Mouse (Mus musculus) spleen, postnatal 4 days (tissue): ENCODE measurements around the gene Samd3.

Experiments
- DNase-seq, 2 experiments: peaks; one replicate each; pipeline ENCODE4 v3.0.0; 2022; ENCODE audit warnings: low spot score in 2 of 2

The Samd3 gene

DNA sequence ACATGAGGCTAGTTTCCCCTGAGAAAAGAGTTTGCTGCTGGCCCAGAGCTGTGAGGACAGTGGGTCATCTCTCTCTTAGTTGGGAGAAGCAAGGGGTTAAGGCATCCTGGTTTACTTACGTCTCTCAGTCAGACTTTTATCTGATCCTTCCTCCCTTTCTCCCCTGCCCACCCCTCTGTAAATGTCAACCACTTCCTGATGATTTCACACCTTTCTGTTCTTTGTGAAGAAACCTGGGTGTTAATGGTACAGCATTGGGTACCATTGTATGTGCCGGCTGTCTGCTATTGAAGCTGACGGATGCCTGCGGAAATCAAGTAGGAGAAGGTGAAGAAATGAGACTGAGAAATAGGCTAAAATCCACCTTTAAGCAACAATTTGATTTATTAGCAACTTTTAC is at the start of gene Samd3:
TSS of gene Samd3 (plus strand) at position 220 of the 400 bp plus-strand sequence.
- peak in 1 of 2 experiments; percentile 25 for DNase-seq

GRCm38 (mm10) chr10:26185289-26185688 is 44.2 kb upstream of the Samd3 start:
- no peak for DNase-seq

GRCm38 (mm10) chr10:26190811-26191210 is 38.7 kb upstream of the Samd3 start:
- DNase-seq, result no peak

GRCm38 (mm10) chr10:26194892-26195291 is 34.6 kb upstream of the Samd3 start:
- no peak for DNase-seq

DNA sequence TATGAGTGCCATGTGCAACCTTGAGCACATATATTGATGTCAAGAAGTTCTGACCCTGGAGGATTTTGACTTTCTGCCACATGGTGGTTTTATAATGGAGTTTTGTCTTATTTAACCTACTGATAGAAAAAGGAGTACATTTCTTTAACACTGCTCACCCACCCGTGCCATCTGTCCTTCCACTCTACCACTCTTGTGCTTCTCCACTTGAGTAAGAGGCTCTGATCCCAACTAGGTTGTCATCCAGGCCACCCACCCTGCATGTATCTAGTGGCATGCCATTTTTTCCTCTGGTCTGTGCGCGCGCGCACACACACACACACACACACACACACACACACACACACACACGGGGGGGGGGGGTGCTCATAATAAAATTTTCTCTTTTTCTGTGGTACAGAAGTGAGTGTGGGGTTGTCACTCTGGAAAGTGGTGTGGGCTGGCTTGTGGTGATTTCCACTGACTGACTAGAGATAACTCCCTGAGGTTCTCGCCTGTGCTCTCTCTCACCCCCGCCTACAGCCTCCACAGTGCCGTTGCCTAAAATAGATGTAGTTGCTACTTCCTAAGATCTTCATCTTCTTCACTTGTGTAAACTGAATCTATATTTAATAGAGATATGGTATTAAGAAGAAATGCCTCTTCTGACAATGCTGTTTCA is 26.7 kb upstream of the Samd3 start:
- DNase-seq, result peak in 1 of 2 experiments; percentile 27

DNA sequence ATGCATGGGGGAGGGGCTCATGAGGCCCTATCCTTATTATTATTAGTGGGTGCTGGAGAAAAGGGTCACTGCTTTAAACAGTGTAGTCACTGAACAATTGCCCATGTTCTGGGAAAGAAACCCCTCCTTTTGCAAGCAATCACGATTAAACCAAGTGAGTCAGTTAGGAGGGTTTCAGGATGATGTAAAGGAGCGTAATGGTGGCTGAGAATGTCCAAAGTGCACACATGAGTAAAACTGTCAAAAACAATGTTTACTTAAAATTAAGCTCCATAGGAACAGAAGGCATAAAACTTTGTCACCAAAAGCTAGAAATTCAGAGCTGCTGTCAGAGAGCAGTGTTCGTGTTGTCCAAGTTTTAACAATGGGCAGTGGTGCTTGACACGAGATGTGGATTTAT is 8.8 kb upstream of the Samd3 start:
- DNase-seq, result no peak

GRCm38 (mm10) chr10:26226241-26226640 is 3.3 kb upstream of the Samd3 start:
- DNase-seq, result peak in 1 of 2 experiments; percentile 35

DNA sequence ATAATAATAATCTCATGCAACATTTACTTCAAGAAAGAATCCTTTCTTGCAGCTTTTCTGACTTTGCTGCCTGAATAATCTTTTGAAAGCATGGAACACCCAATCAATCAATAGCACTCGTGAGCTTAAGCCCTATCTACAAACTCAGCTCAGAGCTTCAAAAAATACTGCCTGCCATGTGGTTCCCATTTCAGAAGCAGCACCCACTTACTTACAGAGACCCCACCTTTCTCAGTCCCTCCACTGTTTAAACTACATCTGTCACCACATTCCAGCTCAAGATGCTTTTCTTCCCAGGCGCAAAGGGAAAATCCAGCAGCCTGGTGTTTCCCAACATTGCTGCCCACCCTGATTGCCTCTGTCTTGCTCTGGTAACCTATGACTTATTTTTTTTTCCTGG is 2.8 kb upstream of the Samd3 start:
- DNase-seq, result peak in 1 of 2 experiments; percentile 21

GRCm38 (mm10) chr10:26228187-26228586 is 1.3 kb upstream of the Samd3 start:
- DNase-seq, result peak in 1 of 2 experiments; percentile 6

GRCm38 (mm10) chr10:26232071-26232653 is 2.7 kb downstream of the Samd3 start:
- DNase-seq, result no peak

DNA sequence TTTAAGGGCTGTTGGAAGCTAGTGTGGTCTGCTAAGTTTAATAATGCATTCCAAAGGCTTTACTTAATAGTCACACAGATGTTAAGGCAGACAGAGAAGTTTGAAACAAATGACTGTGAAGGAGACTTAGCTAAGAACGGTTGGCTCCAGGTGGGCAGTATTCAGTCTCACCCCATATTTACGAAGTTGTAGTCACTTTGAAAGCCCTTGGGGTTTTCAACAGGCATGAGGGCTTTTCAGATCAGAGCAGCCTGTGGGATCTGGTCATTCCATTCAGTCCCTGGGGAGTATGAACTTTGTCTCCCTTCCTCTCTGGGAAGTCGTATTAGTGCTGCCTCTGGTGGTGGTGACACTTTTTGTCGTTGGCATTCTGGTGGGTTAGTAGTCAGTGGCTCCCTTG is 9.1 kb downstream of the Samd3 start:
- DNase-seq, result no peak

- DNase-seq, result no peak
These were observed 9.6 kb downstream of the Samd3 start for GRCm38 (mm10) chr10:26239090-26239489.

DNA sequence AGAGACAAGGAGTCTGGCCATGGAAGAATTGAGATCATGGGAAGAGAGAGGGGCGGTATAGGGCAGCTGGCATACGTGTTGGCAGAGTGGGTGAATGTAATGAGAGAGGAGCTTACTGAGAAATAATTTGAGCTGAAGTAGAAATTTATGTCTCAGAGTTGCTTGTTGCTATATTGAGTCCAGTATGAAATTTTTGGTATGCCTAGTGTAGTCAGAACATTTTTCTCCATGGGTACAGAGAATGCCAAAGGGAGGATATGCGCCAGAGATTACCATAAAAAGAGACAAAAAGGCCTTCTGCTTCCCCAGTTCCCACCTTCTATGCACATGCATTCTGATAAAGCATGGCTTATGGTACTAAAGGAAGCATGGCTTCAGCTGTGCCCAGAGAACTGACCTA is 13.7 kb downstream of the Samd3 start:
- no peak for DNase-seq

GRCm38 (mm10) chr10:26244466-26244865 is 15.0 kb downstream of the Samd3 start:
- no peak for DNase-seq

DNA sequence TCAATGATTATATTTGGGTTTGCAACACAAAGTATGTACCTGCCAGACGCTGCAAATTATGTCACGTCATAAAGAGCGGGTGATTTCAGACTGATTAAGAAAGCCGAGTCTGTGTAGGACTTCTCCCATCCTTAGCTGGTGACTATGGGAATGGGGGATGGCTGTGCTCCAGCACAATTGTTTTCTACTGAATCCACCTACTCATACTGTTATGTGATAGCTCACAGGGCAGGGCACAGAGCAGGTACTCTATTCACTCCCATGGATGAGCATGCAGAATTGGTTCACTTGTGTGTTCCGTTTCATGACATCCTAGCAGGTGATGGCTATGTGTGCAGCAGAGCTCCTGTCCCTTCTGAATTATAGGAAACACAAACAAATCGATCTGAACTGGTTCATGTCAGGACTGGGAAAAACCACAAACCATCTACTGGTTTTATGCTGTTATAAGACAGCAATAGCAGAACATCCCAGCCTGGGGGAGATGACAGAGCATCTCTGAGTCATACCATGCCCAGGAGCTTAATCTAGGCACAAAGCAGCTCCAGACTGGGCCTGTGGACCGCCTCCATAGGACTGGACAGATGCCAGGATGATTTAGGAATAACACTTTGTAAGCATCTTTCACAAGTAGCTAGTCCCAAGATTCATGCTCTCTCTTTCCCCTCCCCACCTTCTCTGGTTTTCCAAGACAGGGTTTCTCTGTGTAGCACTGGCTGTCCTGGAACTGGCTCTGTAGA is 20.1 kb downstream of the Samd3 start:
- no peak for DNase-seq

- no peak for DNase-seq
These were observed 30.4 kb downstream of the Samd3 start for GRCm38 (mm10) chr10:26259908-26260307.

DNA sequence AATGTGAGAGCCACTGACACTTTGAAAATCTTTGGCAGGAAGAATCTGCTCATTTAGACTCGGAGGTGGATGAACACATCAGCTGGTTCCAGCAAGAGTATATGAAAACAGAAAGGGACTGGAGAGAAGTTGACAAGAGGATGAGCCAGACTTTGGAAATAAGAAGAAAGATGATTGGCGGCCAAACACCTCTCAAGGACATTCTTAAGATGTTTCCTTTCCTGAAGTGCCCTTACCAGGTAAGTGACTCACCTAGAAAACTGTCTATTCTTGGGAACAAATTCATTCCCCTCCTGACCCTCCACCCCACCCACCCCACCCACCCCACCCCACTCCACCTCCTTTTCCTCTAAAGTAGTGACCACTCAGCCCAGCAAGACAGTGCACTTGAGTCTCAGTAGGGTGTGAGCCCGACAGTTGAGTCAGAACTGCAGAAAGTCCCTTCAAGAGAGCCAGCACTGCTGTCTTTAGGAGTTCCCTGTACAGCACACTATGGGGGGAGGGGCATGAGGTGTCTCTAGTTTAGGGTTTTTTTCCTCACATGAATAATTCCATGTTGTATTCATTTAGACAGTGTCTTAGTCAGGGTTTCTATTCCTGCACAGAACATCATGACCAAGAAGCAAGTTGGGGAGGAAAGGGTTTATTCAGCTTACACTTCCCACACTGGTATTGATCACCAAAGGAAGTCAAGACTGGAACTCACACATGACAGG is 34.4 kb downstream of the Samd3 start:
- no peak for DNase-seq

- no peak for DNase-seq
These were observed 45.9 kb downstream of the Samd3 start for GRCm38 (mm10) chr10:26275414-26275813.

- no peak for DNase-seq
These were observed 50.5 kb downstream of the Samd3 start for GRCm38 (mm10) chr10:26280009-26280408.

DNA sequence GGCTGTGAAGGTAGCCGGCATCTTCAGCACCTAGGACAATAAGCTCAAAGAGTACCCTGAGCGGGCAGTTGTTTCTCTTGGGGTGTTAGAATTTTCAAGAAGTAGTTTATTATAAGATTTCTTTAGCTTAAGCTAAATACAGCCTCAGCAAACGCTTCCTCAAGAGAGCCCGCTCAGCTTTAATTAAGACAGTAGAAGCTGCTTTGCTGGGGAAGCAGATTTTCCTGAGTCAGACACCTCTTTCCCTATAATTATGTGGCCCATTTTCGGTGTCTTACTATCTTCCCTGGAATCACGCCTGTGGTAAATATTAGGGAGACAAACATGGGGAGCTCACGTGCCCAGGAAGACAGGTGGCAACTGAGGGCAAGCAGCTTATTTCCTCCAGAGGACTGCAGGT is 57.6 kb downstream of the Samd3 start:
- DNase-seq, result no peak

DNA sequence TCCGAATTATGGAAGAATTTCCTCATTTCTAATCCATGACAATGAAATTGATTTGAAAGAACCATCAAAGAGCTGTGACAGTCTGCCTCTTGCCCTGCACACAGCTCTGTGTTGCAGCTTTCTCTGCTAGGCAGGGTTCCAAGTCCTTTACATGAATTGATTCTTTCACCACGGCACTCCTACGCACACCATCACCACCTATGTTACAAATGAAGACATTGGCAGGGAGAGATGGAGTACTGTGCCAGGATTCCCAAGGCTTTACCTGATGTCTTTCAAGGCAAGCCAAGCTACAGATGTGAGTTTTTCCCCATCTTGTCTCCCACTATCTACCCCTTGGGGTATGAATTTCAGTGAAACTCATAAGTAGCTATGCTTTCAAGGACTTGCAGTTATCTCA is 67.7 kb downstream of the Samd3 start:
- DNase-seq, result no peak

- DNase-seq, result no peak
These were observed 68.1 kb downstream of the Samd3 start for GRCm38 (mm10) chr10:26297626-26298025.
